Mouse (Mus musculus): ENCODE data around the gene Tlcd2.

GRCm38 (mm10) chr11:75441034-75441433, 20.5 kb upstream of the Tlcd2 start:
- TF ChIP-seq CTCF (IDR thresholded peaks at IDR 0.05; ENCODE audit: borderline replicate concordance, insufficient read depth, low read length): no peak
- no peak for TF ChIP-seq POLR2A (IDR thresholded peaks at IDR 0.05; ENCODE audit: low read depth, low read length)
